Mouse (Mus musculus): Measurements from ENCODE around the gene Pdzd2.

GRCm38 (mm10) chr15:12453343-12453742 lies 286.4 kb downstream of the Pdzd2 start:
- TF ChIP-seq POLR2A (IDR thresholded peaks at IDR 0.05; ENCODE audit: low read depth, low read length): no peak
- no peak for TF ChIP-seq CTCF (IDR thresholded peaks at IDR 0.05; ENCODE audit: extremely low read depth, insufficient read length, insufficient replicate concordance, low read depth, low read length)
